Mouse (Mus musculus) stomach, embryonic 16.5 days (tissue): ENCODE measurements around the gene Anks1b. TPM values are rescaled to one million over a fixed set of nuclear protein-coding genes. Genes with fewer than 3 reads are reported as not detected.

Experiments
- ATAC-seq: fragments of 200-750 bp; cut with Nextera tagmentation; 2 replicates; pipeline ENCODE4 v1.8.0; 2017; ENCODE audit warnings: moderate number of reproducible peaks, moderate TSS enrichment; ENCODE audit not compliant: insufficient read depth, low FRiP score
- H3K27ac ChIP-seq: fragments of 300-500 bp; sonication (generic); 2 replicates; pipeline ENCODE4 v1.5.1; 2014; ENCODE audit warnings: low read length
- H3K27me3 ChIP-seq: fragments of 300-500 bp; sonication (generic); 2 replicates; pipeline ENCODE4 v1.6.1; 2014; ENCODE audit warnings: low read length, control low read depth, mixed read lengths; ENCODE audit not compliant: control insufficient read depth, insufficient read depth
- H3K36me3 ChIP-seq: fragments of 300-500 bp; sonication (generic); 2 replicates; pipeline ENCODE4 v1.6.1; 2014; ENCODE audit warnings: low read length; ENCODE audit not compliant: control insufficient read depth, insufficient read depth
- H3K4me1 ChIP-seq: fragments of 300-500 bp; sonication (generic); 2 replicates; pipeline ENCODE4 v1.6.1; 2014; ENCODE audit warnings: low read length, control low read depth, mixed read lengths; ENCODE audit not compliant: control insufficient read depth, insufficient read depth
- H3K4me2 ChIP-seq: fragments of 300-500 bp; sonication (generic); 2 replicates; pipeline ENCODE4 v1.6.1; 2014; ENCODE audit warnings: low read depth, low read length, mixed read lengths
- H3K4me3 ChIP-seq: fragments of 300-500 bp; sonication (generic); replicated peaks from 2 replicates; pipeline ENCODE4 v1.5.1; 2014; ENCODE audit warnings: mild to moderate bottlenecking, low read length
- H3K9ac ChIP-seq: fragments of 300-500 bp; sonication (generic); 2 replicates; pipeline ENCODE4 v1.6.1; 2014; ENCODE audit warnings: low read length
- H3K9me3 ChIP-seq: fragments of 300-500 bp; sonication (generic); replicated peaks from 2 replicates; pipeline ENCODE4 v1.6.1; 2016; ENCODE audit warnings: low read length, control low read depth; ENCODE audit not compliant: control insufficient read depth
- WGBS: fragments of 180-500 bp; shearing (Covaris S2); extraction: QIAGEN DNeasy Blood & Tissue Kit; methylation state at CpG from one replicate; pipeline ENCODE4 v1.1.7; 2014; 5-methylcytosine and 5-hydroxymethylcytosine counted together
- polyA plus RNA-seq: library from polyadenylated mRNA; unstranded; fragments of >200 nt; fragmentation: Nextera tagmentation; extraction: Ambion mirVana; gene quantifications from 2 replicates; pipeline ENCODE4 v1.2.1, GENCODE M21; 2015

Gene Anks1b
- polyA plus RNA-seq, 1 experiment from 2014 or later: 1.4 TPM

DNA sequence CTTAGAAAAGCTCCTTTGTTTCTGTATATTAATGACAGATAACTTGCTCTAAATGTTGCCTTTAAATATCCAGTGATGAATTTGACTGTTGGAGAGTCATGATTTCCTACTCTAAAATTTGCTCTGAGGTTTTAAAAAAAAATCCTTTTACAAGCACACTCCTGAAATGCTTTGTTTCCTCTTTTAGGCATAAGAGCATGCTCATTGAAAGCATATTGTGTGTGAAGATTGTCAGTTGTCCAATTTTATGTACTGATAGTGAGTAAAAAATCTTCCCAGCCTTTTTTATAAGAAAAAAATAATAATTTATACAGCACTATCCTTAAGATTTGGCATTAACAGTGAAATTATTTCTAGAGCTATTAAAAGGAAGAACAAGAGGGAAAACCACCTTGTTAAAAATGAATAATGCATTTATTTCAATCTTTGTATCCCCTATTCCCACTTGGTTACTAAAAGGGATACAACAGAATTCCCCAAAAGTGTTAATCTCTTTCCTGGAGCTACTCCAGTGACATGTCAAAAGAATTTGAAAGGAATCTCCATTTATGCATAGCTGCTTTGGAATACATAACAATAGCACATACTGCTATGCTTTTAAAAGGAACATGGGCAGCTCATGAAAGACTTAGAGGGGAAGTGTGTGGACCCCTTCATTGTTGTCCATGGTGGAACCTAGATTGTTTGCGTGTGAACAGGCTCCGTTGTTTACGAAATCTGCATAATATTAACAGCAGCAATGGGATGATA lies 130.8 kb downstream of the Anks1b start:
- Histone ChIP-seq H3K4me1 (no peaks in the 10 kb centered on the region), H3K9me3 (no peaks in the 10 kb centered on the region), H3K27me3 (no peaks in the 10 kb centered on the region), H3K36me3 (no peaks in the 10 kb centered on the region), H3K27ac (no peak overlapping the region), H3K9ac (no peak overlapping the region), H3K4me2 (no peak overlapping the region), H3K4me3 (no peak overlapping the region)
- 87% methylated on average over 3 of the region's 3 CpGs for WGBS
- no peak for ATAC-seq

DNA sequence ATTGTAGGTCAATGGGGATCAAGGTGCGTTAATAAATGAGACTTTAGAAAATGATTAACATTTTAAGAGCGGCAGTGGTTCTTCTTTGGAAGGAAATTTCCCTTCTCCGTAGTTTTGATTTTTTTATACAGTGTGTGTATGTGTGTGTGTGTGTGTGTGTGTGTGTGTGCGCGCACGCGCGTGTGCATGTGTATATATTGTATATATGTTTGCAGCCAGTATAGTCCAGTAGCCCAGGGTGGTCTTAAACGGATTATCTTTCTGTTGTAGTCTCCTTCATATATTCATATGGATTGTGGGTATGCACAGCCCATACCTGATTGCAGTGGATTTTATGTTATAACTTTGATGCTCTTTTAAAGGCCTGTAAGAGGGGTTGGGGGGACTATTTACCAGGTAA lies 131.6 kb downstream of the Anks1b start:
- whole genome bisulfite sequencing: 87% methylated on average over 9 of the region's 9 CpGs
- no peak for ATAC-seq

DNA sequence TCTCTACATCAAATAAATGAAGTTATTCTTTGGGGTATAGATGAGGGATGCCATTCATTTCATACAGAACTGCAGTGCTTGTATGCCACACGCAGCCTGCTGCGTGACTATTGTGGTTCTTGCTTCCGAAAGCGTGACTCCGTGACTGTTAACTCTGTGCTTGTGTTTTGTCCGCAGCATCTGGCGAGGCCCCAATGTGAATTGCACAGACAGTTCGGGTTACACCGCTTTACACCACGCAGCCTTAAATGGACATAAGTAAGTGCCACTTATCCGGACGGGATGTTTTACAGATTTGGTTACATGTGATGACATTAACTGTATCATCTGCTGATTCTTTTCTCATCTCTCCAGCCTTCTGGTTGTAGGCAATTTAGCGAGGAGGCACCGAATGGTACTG lies 159.7 kb downstream of the Anks1b start:
- H3K27ac ChIP-seq: no peak overlapping the region

More for the DNA sequence above, 131.6 kb downstream of the Anks1b start:
- H3K36me3 ChIP-seq: no peaks in the 10 kb centered on the region
- H3K4me3 ChIP-seq: no peak overlapping the region
- H3K9me3 ChIP-seq: no peaks in the 10 kb centered on the region
- H3K27me3 ChIP-seq: no peaks in the 10 kb centered on the region
- H3K4me1 ChIP-seq: no peaks in the 10 kb centered on the region
- H3K27ac ChIP-seq: no peak overlapping the region
- no peak overlapping the region for H3K9ac ChIP-seq
- H3K4me2 ChIP-seq: no peak overlapping the region

DNA sequence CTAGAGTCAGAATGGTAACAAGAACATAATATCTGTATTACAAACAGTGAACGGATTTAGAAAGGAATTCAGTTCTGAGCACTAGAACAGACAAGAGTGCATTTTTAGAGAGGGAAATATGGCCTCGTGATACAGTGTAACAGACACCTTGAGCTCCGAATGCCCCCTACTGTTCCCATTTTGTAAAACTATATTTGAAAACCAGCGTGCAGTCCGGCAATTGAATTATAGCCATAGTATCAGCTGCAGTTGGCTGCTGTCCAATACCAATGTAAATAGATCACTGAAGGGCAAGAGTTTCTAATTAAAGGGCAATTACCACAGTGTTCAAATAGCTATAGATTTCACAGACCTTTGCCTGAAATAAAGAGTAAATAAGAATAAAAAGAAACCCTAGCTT lies 170.0 kb downstream of the Anks1b start:
- Histone ChIP-seq H3K27me3 (no peaks in the 10 kb centered on the region), H3K4me3 (no peak overlapping the region), H3K36me3 (no peaks in the 10 kb centered on the region), H3K4me2 (no peak overlapping the region), H3K9ac (no peak overlapping the region), H3K9me3 (no peaks in the 10 kb centered on the region), H3K27ac (no peak overlapping the region), H3K4me1 (no peaks in the 10 kb centered on the region)
- 19% methylated on average over 5 of the region's 5 CpGs for WGBS
- ATAC-seq: no peak

More for the DNA sequence above, 159.7 kb downstream of the Anks1b start:
- Histone ChIP-seq H3K27me3 (no peaks in the 10 kb centered on the region), H3K4me1 (no peaks in the 10 kb centered on the region), H3K9ac (no peak overlapping the region), H3K4me2 (no peak overlapping the region), H3K36me3 (no peaks in the 10 kb centered on the region), H3K9me3 (no peaks in the 10 kb centered on the region), H3K4me3 (no peak overlapping the region)
- 74% methylated on average over 14 of the region's 14 CpGs for WGBS
- no peak for ATAC-seq

DNA sequence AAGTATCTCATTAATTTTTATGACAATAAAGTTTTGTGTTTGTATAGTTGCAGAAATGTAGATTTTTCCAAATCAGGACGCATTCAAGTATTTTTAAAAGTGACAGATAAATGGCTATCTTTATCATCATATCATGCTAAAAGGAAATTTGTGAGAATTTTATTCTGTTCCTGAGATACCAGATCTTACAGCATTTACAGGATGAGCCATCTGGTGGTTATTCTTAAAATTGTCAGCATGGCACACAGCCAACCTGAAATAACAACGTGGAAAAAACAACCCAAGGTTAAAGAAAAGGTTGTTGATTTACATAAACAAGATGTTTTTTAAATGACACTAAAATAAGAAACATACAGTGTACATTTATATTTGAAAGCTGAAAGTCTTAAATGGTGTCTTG lies 170.5 kb downstream of the Anks1b start:
- H3K27ac ChIP-seq: no peak overlapping the region
- 41% methylated on average over 2 of the region's 2 CpGs for WGBS
- no peak for ATAC-seq
- H3K27me3 ChIP-seq: no peaks in the 10 kb centered on the region
- H3K9ac ChIP-seq: no peak overlapping the region
- H3K9me3 ChIP-seq: no peaks in the 10 kb centered on the region
- H3K4me3 ChIP-seq: no peak overlapping the region
- no peak overlapping the region for H3K4me2 ChIP-seq
- no peaks in the 10 kb centered on the region for H3K4me1 ChIP-seq
- H3K36me3 ChIP-seq: no peaks in the 10 kb centered on the region

DNA sequence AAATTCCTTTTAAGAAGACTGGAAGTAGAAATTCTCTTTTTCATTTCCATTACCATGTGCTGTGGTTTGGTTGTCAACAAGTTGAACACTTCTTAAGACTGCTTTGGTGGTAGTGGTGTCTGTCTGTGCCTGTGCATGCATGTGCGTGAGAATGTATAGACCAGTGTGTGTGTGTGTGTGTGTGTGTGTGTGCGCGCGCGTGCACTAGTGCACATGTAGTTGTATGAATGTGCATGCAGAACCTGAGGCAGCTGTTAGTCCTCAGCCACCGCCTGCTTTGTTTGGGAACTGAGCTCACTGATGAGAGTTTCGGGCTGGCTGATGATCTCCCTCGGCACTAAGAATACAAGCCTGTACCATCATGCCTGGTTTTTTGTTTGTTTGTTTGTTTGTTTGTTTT lies 170.9 kb downstream of the Anks1b start:
- Histone ChIP-seq H3K4me2 (no peak overlapping the region), H3K27ac (no peak overlapping the region), H3K4me1 (no peaks in the 10 kb centered on the region), H3K36me3 (no peaks in the 10 kb centered on the region), H3K4me3 (no peak overlapping the region), H3K9me3 (no peaks in the 10 kb centered on the region), H3K27me3 (no peaks in the 10 kb centered on the region), H3K9ac (no peak overlapping the region)
- WGBS: 84% methylated on average over 8 of the region's 8 CpGs
- ATAC-seq: no peak

DNA sequence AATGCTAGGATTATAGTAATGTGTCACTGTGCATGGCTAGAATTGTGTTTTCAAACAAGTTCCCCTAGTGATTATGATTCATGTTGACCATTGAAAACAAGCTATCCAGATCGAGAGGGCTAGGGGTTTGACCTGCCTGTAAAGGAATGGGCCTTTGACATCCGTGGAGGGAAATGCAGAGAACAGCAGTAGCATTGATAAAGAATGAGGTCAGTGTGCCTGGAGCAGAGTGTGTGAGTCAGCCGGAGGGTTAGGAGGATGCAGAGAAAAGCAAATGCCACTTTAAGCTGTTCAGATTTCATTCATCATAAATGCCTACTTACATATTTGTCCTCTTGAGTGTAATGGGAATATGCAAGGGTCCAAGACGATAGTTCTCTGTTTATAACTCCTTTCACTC lies 195.3 kb downstream of the Anks1b start:
- WGBS: 53% methylated on average over 4 of the region's 4 CpGs

DNA sequence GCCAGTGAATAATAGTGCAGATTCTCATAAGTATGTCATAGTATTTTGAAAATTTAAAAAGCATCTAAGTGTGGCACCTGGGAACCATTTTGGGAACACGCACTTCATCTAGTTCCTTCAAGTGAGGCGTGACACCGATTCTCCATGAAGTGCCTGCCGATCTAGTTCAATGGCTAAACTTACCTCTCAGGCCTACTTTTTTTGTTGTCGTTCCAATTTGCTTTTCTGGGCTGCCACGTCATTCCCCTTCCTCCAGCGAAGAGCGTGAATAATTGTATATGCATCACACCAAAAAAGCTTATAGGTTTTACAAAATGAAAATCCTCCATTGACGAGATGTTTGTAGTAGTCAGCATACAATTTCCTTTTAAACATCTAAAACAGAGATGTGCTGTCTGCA lies 204.6 kb downstream of the Anks1b start:
- no peak overlapping the region for H3K27ac ChIP-seq
- no peaks in the 10 kb centered on the region for H3K36me3 ChIP-seq
- no peak overlapping the region for H3K4me2 ChIP-seq
- H3K4me3 ChIP-seq: no peak overlapping the region
- H3K9me3 ChIP-seq: no peaks in the 10 kb centered on the region
- no peak for ATAC-seq
- H3K4me1 ChIP-seq: no peaks in the 10 kb centered on the region
- H3K9ac ChIP-seq: no peak overlapping the region
- 88% methylated on average over 9 of the region's 9 CpGs for WGBS
- no peaks in the 10 kb centered on the region for H3K27me3 ChIP-seq

More for the DNA sequence above, 195.3 kb downstream of the Anks1b start:
- H3K9ac ChIP-seq: no peak overlapping the region
- H3K4me3 ChIP-seq: no peak overlapping the region
- H3K27me3 ChIP-seq: no peaks in the 10 kb centered on the region
- no peaks in the 10 kb centered on the region for H3K9me3 ChIP-seq
- no peak overlapping the region for H3K27ac ChIP-seq
- H3K36me3 ChIP-seq: no peaks in the 10 kb centered on the region
- no peak for ATAC-seq
- no peak overlapping the region for H3K4me2 ChIP-seq
- H3K4me1 ChIP-seq: no peaks in the 10 kb centered on the region

DNA sequence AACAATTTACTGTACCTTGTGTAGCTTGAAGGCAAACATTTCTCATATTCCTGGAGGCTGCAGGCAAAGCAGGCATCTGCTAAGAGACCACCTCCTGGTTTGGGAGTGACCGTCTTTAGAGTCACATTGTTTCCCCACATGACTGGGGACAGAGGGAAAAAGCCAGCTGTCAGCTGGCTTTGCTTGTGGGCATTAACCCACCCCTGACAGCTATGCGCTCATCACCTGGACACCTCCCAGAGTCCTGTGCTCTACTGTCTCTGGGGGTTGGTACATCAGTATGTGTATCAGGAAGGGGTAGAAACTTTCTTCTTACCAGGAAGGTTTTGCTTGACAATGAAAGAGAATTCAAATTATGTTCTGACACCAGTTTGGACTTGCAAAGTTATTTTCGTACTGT lies 207.8 kb downstream of the Anks1b start:
- Histone ChIP-seq H3K4me1 (no peaks in the 10 kb centered on the region), H3K27me3 (no peaks in the 10 kb centered on the region), H3K9me3 (no peaks in the 10 kb centered on the region), H3K9ac (no peak overlapping the region), H3K36me3 (no peaks in the 10 kb centered on the region), H3K4me2 (no peak overlapping the region), H3K4me3 (no peak overlapping the region), H3K27ac (no peak overlapping the region)
- WGBS: 57% methylated on average over 3 of the region's 3 CpGs
- no peak for ATAC-seq
